Mouse (Mus musculus): Measurements from ENCODE around the gene Tmem98. TPM values are rescaled to one million over a fixed set of nuclear protein-coding genes. Genes with fewer than 3 reads are reported as not detected.

Gene Tmem98
- polyA plus RNA-seq, 3 experiments from 2014 or later = 0.21 TPM; not detected in 2

- ATAC-seq = no peak
Observed at GRCm38 (mm10) chr11:80856827-80857226, 46.9 kb downstream of the Tmem98 start.

- no peak for ATAC-seq
Observed at GRCm38 (mm10) chr11:80858065-80858464, 48.1 kb downstream of the Tmem98 start, which contains the start of gene Spaca3. Spaca3 (plus strand) TSS chr11:80858365.

- no peak for ATAC-seq
Observed at GRCm38 (mm10) chr11:80862941-80863340, 53.0 kb downstream of the Tmem98 start.

- ATAC-seq = no peak
Observed at GRCm38 (mm10) chr11:80868039-80868438, 58.1 kb downstream of the Tmem98 start.

Other genes starting within 250 kb of the Tmem98 start
- under 1 TPM; 0.71 to 0.86 (median 0.77) TPM for gene Myo1d, start 30.1 kb upstream of the Tmem98 start, polyA plus RNA-seq (2017; shearing (Covaris generic))
- gene Spaca3, start 48.2 kb downstream of the Tmem98 start, polyA plus RNA-seq (2017; shearing (Covaris generic)) = not detected

Data from inflammation-experienced regulatory T-cells, adult 6 months (primary cell).